Mouse (Mus musculus): Measurements from ENCODE around the gene Cep44.

Gene Cep44

DNA sequence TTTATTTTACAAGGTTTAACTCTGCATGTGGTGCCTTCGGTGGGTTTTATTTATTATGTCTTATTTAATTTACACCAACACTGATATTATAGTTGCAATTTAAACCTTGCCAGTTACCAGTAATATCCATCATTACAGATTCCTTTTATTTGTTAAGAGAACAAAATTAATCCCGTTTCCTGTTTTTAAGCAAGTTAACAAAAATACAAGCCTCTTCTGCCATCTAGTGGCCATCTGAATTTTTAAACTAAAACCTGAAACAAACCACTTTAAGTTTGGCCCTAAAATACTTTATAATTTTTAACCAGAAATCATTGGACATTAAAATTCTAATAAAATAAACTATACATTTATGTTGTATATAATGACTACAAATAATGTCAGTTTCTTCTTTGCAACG lies 64.8 kb downstream of the Cep44 start:
- DNase-seq (ENCODE audit: low read depth, low spot score): peak; percentile 2

Measured in skeletal muscle tissue, adult 2 months (tissue).